Mouse (Mus musculus): Measurements from ENCODE around the gene Brpf1.

Brpf1 gene

DNA sequence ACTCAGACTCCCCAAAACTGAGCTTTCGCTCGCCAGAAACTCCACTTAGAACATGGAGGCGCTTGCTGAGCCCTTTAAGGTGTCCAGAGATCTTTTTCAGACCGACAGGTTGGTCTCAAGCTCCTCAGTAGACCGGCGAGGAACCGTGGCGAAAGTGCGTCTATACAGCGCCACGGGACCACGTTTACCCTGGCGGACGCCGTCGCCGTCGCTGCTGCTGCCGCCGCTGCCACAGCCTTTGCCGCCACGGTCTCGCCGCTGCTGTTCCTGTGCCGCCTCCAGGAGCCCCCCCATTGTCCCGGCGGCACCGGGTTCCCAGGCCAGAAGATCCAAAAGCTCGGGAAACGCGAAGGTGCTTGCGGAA is at the start of gene Brpf1:
Gene Brpf1 (plus strand): TSS at position 152 of the 364 bp plus-strand sequence.
- in situ Hi-C loops (cut with MboI): no loop called here

- in situ Hi-C loops (cut with MboI): no loop called here
These were observed 45.6 kb upstream of the Brpf1 start for GRCm38 (mm10) chr6:113261174-113261858.

GRCm38 (mm10) chr6:113263531-113263930 is 43.4 kb upstream of the Brpf1 start:
- in situ Hi-C loops (cut with MboI): no loop called here

DNA sequence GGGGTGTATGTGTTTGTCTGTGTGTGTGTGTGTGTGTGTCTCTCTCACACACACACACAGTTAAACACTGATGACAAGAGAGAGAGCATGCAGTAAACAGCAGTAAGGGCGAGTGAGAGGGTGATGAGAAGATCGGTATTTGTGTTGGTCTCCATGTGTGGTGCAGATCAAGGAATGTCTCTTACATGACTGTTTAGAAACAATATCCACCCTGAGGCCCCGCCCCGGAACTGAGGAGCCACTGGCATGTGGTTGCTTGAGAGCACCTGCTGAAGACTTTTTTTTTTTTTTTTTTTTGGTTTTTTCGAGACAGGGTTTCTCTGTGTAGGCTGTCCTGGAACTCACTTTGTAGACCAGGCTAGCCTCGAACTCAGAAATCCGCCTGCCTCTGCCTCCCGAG is 42.5 kb upstream of the Brpf1 start:
- in situ Hi-C loops (cut with MboI): no loop called here

DNA sequence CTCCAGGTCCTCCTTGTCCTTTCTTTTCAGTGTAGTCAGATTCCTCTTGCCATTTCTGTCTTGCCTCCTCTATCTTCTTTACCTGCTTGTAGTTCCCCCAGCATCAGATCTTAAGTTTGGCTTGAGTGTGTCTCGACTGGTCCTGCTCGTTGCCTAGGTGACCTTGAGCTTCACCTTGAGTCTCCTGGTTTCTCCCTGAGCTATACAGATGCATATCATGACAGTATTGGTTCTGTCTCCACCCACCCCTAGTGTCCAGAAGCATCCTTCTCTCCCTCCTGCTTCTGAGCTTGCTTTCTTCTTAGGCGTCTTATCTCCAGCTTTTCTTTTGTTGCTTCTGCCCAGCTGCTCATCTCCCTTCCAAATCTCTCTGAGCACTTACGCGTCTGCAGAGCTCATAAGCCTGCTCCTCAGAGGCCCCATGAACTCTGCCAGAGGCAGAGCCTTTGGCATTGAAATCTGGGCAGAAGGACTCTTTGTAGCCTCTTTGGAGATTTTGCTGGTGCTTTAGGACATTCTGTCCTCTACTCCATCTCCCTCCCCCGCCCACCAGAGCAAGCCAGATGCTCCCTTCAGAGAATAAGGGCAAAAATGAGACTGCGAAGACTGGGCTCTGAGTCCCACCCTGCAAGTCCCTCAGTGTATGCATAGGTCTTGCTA is 39.8 kb upstream of the Brpf1 start:
- in situ Hi-C loops (cut with MboI): no loop called here

DNA sequence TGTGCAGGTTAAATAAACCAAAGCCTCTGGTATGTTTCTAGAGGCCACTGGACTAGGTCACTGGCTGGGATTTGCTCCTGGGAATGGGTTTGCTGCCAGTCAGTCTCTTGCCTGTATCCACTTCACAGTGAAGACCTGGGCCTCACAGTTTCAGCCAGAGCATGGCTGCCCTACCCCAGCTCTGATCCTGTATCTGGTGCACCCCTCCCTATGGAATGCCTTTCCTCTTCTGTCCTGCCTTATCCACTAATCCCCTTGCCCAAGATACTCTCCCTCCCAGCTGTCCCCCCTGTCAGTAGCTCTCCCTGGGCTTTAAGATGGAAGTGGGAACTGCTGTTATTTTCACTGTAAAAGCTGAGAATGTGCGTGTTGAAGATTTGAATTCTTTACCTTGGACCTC is 38.9 kb upstream of the Brpf1 start:
- in situ Hi-C loops (cut with MboI): no loop called here

DNA sequence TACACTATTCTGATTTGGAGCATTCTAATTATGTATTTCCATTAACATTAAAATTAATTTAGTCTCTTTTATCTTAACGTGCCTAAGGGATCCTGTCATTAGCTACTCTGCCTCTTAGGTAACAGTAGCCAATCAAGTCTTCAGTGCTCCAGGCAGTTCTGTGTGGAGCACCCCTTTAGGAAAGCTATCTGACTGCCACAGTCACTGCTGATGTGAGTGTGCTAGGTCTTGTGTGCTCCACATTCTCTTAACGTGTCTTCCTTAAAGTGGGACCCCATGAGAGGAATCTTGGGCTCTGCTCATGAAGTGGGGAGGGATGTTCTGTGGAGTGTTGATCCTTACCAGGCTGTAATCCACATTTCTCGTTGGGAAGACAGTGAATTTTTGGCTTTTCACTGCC is 34.6 kb upstream of the Brpf1 start:
- in situ Hi-C loops (cut with MboI): no loop called here

DNA sequence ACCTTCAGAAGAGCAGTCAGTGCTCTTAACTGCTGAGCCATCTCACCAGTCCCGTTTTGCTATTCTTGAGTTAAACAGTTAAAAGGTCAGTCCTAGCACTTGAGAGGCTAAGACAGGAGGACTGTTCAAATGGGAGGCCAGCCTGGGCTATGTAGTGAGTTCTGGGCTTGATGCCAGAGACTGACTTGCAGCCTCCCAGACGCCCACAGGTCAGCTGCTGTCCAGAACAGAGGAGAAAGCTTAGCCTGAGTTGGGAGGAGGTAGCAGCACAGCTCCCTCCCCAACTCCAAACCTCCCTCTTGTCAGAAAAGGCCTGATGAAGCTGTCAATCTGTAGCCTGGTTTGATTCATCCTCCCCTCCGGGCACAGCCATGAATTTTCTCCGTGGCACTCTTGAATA is 30.1 kb upstream of the Brpf1 start:
- in situ Hi-C loops (cut with MboI): no loop called here

DNA sequence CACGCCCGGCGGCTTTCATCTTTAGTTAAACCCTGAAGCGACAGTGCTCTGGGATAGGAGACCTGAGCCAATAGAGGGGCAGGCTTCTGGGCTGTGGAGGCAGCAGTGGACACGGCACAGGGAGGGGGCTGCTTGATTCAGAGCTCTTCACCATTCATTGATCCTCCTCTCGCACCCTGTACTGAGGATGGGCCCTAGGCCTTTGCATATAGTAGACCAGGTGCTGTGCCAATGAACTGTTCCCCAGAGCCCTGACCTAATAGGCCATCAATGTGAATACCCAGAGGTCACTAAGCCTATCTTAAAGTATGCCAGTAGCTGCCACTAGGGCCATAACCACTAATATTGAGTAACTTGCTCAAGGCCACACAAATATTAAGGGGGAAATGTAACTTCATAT is 25.3 kb upstream of the Brpf1 start:
- in situ Hi-C loops (cut with MboI): no loop called here

DNA sequence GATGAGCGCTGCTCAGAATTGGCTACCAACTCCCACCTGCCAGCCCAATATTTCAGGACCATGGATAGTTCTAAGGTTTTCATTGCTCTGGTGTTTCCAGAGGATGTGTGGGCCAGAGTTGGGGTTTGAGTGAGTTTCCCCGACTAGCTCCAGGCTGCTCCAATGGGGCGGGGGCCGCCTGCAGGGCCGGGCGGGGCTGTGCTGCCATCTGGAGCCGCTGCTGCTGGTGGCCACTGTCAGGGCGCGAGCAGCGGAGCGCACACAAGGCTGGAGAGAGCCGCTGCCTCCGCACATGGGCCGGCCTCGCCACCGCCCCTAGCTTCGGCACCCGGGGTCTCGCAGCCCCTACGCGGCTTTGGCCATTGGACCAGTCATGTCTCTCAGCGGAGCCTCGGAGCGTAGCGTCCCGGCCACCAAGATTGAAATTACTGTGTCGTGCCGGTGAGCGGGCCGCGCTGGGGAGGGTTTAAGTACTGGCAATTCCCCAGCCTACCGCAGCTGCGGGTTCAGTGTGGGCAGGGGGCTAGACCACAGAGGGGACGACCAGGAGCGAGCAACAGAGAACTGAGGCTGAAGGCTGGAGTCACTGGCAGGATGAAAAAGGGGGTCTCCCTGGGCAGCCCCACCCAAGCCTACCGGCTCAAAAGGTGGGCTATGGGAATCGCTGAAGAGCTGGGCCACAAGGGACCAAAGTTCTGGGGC is 24.7 kb upstream of the Brpf1 start, which contains the start of gene Cpne9:
Gene Cpne9 (plus strand): TSS at position 207 of the 702 bp plus-strand sequence.
- in situ Hi-C loops (cut with MboI): no loop called here

DNA sequence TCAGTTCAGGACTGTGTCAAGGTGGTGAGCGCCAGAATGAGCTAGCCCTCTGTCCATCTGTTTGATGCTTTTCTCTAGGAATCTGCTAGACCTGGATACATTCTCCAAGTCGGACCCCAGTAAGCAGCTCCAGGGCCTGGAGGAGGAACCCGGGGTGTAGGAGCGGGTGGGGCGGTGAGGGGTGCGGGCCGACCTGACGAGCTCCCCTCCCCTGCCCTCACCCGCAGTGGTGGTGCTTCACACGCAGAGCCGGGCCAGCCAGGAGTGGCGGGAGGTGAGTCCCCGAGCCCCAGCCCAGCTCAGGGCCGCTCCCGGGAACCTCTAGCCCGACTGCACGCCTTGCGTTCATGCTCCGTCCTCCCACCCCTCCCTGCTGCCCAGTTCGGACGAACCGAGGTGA is 24.0 kb upstream of the Brpf1 start:
- in situ Hi-C loops (cut with MboI): no loop called here

DNA sequence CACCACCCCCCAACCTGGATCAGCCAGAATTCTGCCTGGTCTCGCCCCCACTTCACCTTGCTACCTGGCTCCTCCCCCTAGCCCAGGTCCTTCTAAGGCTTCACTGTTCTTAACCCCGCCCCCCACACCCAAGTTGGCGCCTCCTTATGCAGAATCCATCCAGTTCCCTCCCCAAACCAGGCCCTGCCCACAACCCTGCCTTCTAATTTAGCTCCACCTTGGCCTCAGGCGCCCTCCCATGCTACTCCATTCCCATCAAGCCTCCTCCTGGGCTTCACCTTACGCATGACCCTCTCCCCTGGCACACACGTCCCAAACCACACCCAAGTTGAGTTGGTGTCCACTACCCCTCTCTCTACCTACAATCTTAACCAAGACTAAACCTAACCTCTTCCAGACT is 23.4 kb upstream of the Brpf1 start:
- in situ Hi-C loops (cut with MboI): no loop called here

- in situ Hi-C loops (cut with MboI): no loop called here
These were observed 22.0 kb upstream of the Brpf1 start for GRCm38 (mm10) chr6:113284931-113285330.

DNA sequence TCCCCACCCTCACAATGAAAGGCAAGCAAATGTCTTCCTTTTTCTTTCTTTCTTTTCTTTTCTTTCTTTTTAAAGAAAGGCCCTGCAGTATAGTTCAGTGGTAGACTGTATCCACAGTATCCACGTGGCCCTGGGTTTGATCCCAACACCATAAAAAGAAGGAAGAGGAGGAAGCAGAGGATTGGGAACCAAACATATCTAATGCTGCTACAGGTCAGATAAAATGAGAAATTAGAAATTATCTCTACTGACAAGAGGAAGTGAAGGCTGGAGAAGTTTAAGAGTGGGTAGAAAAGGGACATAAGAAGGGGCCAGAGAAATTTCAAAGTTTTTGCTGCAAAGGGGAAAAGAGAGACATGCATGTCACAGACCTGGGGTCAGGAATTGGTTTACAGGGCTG is 20.6 kb upstream of the Brpf1 start:
- in situ Hi-C loops (cut with MboI): no loop called here

DNA sequence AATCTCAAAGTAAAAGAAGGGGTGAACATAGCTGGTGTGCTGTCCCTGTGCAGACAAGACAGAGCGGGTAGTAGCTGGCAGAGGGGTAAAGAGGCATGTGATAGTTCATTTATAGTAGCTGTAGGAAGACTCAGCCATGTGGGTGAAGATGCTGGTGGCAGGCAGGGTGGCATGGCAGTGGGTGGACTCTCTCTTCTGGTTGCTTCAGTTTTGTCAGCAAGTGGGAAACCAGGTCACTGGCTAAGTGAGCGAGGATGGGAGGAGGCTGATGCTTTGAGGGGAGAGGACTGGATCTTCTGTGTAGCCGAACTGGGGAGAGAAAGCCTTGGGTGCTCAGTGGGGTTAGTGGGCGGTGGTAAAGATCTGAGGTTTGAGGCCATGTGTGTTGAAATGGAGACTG is 19.7 kb upstream of the Brpf1 start:
- in situ Hi-C loops (cut with MboI): no loop called here

GRCm38 (mm10) chr6:113289346-113289745 is 17.6 kb upstream of the Brpf1 start:
- in situ Hi-C loops (cut with MboI): no loop called here

- in situ Hi-C loops (cut with MboI): no loop called here
These were observed 16.6 kb upstream of the Brpf1 start for GRCm38 (mm10) chr6:113290346-113290745.

DNA sequence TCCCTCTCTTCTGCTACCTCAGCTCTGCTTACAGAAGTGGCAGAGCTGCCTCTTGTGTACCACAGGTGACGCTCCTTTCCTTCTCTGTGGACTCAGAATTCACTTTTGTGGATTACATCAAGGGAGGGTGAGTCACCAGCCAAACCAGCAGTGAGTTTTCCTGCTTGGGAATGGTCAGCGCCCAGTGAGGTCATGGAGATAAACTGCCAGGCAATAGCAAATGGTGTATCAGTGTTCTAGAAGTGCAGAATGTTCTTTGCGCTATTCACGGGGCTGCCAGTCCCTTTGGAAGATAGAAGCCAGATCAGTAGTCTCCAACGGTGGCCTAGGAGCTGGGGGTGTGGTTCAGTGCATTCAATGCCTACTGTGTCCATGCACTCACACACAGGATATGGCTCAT is 14.0 kb upstream of the Brpf1 start:
- in situ Hi-C loops (cut with MboI): no loop called here

DNA sequence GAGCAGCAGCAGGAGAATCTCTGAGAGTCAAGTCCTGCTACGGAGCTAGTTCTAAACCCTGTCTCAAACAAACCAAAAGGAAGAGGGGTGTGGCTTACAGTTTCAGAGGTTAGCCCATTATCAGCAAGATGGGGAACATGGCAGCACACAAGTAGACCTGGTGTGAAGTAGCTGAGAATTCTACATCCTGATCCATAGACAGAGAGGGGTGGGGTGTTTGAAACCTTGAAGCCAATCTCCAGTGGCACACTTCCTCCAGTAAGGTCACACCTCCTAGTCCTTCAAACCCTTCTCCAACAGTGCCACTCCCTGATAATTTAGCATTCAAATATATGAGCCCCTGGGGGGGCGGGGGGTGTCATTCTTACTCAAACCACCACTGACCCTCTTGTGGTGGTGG is 10.9 kb upstream of the Brpf1 start:
- in situ Hi-C loops (cut with MboI): no loop called here

DNA sequence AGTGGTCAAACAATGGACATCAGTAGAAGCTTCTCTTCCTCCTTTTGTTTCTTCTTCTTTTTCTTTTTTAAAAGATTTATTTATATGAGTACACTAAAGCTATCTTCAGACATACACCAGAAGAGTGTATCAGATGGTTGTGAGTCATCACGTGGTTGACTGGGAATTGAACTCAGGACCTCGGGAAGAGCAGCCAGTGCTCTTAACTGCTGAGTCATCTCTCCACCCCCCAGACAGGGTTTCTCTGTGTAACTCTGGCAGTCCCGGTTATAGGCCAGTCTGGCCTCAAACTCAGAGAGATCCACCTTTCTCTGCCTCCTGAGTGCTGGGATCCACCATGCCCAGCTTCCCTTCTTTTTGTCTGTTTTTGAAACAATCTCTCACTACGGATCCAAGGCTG is 10.3 kb upstream of the Brpf1 start:
- in situ Hi-C loops (cut with MboI): no loop called here

- in situ Hi-C loops (cut with MboI): no loop called here
These were observed 5.6 kb upstream of the Brpf1 start for GRCm38 (mm10) chr6:113301350-113301749.

DNA sequence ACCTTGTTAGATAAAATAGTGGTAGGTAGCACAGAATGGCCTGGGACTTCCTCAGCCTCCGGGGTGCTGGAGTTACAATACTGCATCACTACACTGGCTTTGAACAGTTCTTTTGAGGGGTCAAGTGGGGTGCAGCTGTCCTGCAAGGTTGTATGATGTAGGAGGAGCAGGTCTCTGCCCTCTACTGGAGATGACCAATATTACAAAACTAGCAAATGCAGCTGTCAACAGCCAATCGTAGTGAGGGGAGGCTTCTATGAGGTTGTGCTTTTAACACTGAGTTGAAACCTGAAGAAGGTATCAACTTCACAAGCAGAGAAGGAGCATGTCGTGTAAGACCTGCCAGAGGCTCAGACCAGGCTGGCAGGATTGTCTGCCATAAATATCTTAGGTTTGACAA is 4.7 kb upstream of the Brpf1 start:
- in situ Hi-C loops (cut with MboI): no loop called here

GRCm38 (mm10) chr6:113306322-113306985 is 483 bp upstream of the Brpf1 start:
- in situ Hi-C loops (cut with MboI): no loop called here
